8 mouse cellular contexts compared by ENCODE assay signal in the genomic region with DNA sequence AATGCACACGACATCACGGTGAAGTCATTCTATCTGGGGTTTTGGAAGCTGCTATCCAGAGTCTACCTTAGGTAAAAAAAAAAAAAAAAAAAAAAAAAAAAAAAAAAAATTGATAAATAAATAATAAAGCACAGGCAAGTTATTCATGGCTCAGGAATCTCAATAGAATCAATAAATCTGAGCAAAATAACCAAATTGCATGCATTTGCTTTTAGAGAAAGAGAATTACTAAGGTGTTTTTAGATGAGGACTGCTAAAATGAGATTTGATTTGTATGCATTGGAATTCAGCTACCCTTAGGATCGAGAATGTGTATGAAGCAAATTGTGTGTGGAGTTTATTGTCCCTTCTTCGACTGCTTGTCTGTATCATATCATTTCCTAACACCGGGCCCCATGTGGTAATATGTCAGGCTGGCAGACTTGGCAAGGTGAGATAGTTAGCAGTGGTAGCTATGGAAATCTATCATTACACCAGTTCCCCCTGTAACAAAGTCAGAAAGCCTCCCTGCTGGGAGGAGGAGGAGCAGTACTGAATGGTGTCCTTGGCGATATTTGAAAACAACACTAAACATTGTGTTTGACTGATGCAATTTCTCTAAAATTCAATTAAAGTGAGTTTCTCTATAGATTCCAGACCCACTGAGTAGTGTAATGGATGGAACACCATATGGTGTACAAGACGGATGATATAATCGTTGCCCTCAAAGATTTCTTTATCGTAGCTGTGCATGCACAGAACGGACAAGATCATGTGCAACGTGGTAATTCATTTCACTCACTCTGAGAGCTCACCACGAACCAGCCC. TPM values are rescaled to one million over a fixed set of nuclear protein-coding genes. Genes with fewer than 3 reads are reported as not detected.
DNase-seq lines count a peak whose midpoint lies in the region; ATAC-seq and TF ChIP-seq lines count a peak whose summit lies in the region.

No protein-coding gene starts in this region.

- H3K36me3 ChIP-seq in embryonic facial prominence, embryonic 14.5 days (ENCODE audit: control insufficient read depth, insufficient read depth, low read length): no peaks in the 10 kb centered on the region
- no peaks in the 10 kb centered on the region for H3K36me3 ChIP-seq in intestine, postnatal 0 days (ENCODE audit: control insufficient read depth, insufficient read depth)
- no peaks in the 10 kb centered on the region for H3K36me3 ChIP-seq in neural tube, embryonic 12.5 days

- no peak overlapping the region for H3K9ac ChIP-seq in embryonic facial prominence, embryonic 14.5 days (ENCODE audit: low read depth, low read length)
- H3K9ac ChIP-seq in intestine, postnatal 0 days (ENCODE audit: low read depth, low read length): no peak overlapping the region
- no peak overlapping the region for H3K9ac ChIP-seq in neural tube, embryonic 12.5 days

- no peaks in the 10 kb centered on the region for H3K27me3 ChIP-seq in embryonic facial prominence, embryonic 14.5 days (replicated peaks; ENCODE audit: control insufficient read depth, insufficient read depth, low read length)
- H3K27me3 ChIP-seq in intestine, postnatal 0 days (replicated peaks; ENCODE audit: control insufficient read depth, insufficient read depth, low read length): no peaks in the 10 kb centered on the region
- H3K27me3 ChIP-seq in neural tube, embryonic 12.5 days (replicated peaks): no peaks in the 10 kb centered on the region

- no peaks in the 10 kb centered on the region for H3K9me3 ChIP-seq in embryonic facial prominence, embryonic 14.5 days (ENCODE audit: control insufficient read depth, low read length)
- no peaks in the 10 kb centered on the region for H3K9me3 ChIP-seq in intestine, postnatal 0 days (ENCODE audit: control insufficient read depth)
- H3K9me3 ChIP-seq in neural tube, embryonic 12.5 days: no peaks in the 10 kb centered on the region

- peak overlapping the region; percentile 87 for H3K4me3 ChIP-seq in layer of hippocampus, adult 2 months
- peak overlapping the region; percentile 69; the same call in 1 of the 2 replicates for H3K4me3 ChIP-seq in embryonic facial prominence, embryonic 14.5 days (ENCODE audit: low read depth, low read length)
- H3K4me3 ChIP-seq in intestine, postnatal 0 days (ENCODE audit: low read depth, low read length): peak overlapping the region; percentile 74
- H3K4me3 ChIP-seq in neural tube, embryonic 12.5 days: no peak overlapping the region

- TF ChIP-seq CTCF in layer of hippocampus, adult 2 months (conservative IDR thresholded peaks at IDR 0.05): no peak
- no peak for TF ChIP-seq CTCF in intestine, postnatal 0 days (IDR thresholded peaks at IDR 0.05; ENCODE audit: low read depth)

- H3K4me2 ChIP-seq in embryonic facial prominence, embryonic 14.5 days (ENCODE audit: low read depth, low read length): peak overlapping the region; percentile 70
- peak overlapping the region; percentile 91 for H3K4me2 ChIP-seq in intestine, postnatal 0 days (replicated peaks; ENCODE audit: low read depth)
- H3K4me2 ChIP-seq in neural tube, embryonic 12.5 days (replicated peaks): peak overlapping the region; percentile 93

- H3K4me1 ChIP-seq in embryonic facial prominence, embryonic 14.5 days (ENCODE audit: control insufficient read depth, insufficient read depth, low read length): no peaks in the 10 kb centered on the region
- H3K4me1 ChIP-seq in intestine, postnatal 0 days (replicated peaks; ENCODE audit: control insufficient read depth, insufficient read depth, low read length): no peaks in the 10 kb centered on the region
- peaks cover 6% of the 10 kb centered on the region for H3K4me1 ChIP-seq in neural tube, embryonic 12.5 days

- DNase-seq in layer of hippocampus, adult 2 months (ENCODE audit: low spot score in 2 of 2): no peak
- no peak for DNase-seq in layer of hippocampus, postnatal 25 days (ENCODE audit: extremely low spot score in 1 of 2, low spot score in 1 of 2)
- no peak for DNase-seq in embryonic facial prominence, embryonic 14.5 days (ENCODE audit: low spot score)
- DNase-seq in urinary bladder, postnatal 10 days (ENCODE audit: low spot score): no peak
- DNase-seq in adrenal gland, postnatal 14 days: no peak
- DNase-seq in layer of hippocampus, adult 8-10 months (ENCODE audit: low spot score in 2 of 2): no peak

- H3K27ac ChIP-seq in layer of hippocampus, adult 2 months: peak overlapping the region; percentile 97
- H3K27ac ChIP-seq in embryonic facial prominence, embryonic 14.5 days (replicated peaks; ENCODE audit: low read depth, low read length): no peak overlapping the region
- H3K27ac ChIP-seq in intestine, postnatal 0 days (ENCODE audit: low read depth, low read length): no peak overlapping the region
- H3K27ac ChIP-seq in neural tube, embryonic 12.5 days: no peak overlapping the region

- 65% methylated on average over 12 of the region's 12 CpGs for WGBS in embryonic facial prominence, embryonic 14.5 days
- 60% methylated on average over 12 of the region's 12 CpGs for WGBS in intestine, postnatal 0 days
- WGBS in neural tube, embryonic 12.5 days: 67% methylated on average over 12 of the region's 12 CpGs

- 0 out of 2 replicates have a peak, but pooled peaks have one; percentile 1 for ATAC-seq in embryonic facial prominence, embryonic 14.5 days (ENCODE audit: low read depth)
- ATAC-seq in intestine, postnatal 0 days: no peak
- ATAC-seq in neural tube, embryonic 12.5 days (ENCODE audit: low FRiP score, low read depth): no peak

RNA-seq across cellular contexts. Expression of gene Acyp1, which starts 7.2 kb away (rescaled TPM):
- total RNA-seq in layer of hippocampus, adult 2 months (2021): 10 to 100 TPM; 26.9 to 31.7 TPM
- total RNA-seq in layer of hippocampus, postnatal 25 days (2021): 10 to 100 TPM; 34.3 to 37.7 TPM
- polyA plus RNA-seq in embryonic facial prominence, embryonic 14.5 days (2014; fragmentation: Nextera tagmentation; extraction: Ambion mirVana): 39.8 and 49.1 TPM in 2 replicates
- polyA plus RNA-seq in intestine, postnatal 0 days (2015; fragmentation: Nextera tagmentation; extraction: Ambion mirVana): 50.3 and 51.9 TPM in 2 replicates
- 67.1 TPM in 2 replicates for polyA plus RNA-seq in neural tube, embryonic 12.5 days (2016; fragmentation: Nextera tagmentation; extraction: Ambion mirVana)
- 31.5 and 38.3 TPM in 2 replicates for total RNA-seq in adrenal gland, postnatal 14 days (2021)
- total RNA-seq in layer of hippocampus, adult 8-10 months (2022): 10 to 100 TPM; 22.7 to 37.1 (median 30.9) TPM

RNA-seq across cellular contexts. Expression of gene Zc2hc1c, which starts 7.3 kb away (rescaled TPM):
- 1 to 10 TPM; 1.2 to 1.3 TPM for total RNA-seq in layer of hippocampus, adult 2 months (2021)
- total RNA-seq in layer of hippocampus, postnatal 25 days (2021): under 1 TPM; 0.89 TPM
- 1.4 and 1.8 TPM in 2 replicates for polyA plus RNA-seq in embryonic facial prominence, embryonic 14.5 days (2014; fragmentation: Nextera tagmentation; extraction: Ambion mirVana)
- polyA plus RNA-seq in intestine, postnatal 0 days (2015; fragmentation: Nextera tagmentation; extraction: Ambion mirVana): 0.86 and 0.96 TPM in 2 replicates
- polyA plus RNA-seq in neural tube, embryonic 12.5 days (2016; fragmentation: Nextera tagmentation; extraction: Ambion mirVana): 1.1 and 1.2 TPM in 2 replicates
- 0.98 and 1.1 TPM in 2 replicates for total RNA-seq in adrenal gland, postnatal 14 days (2021)
- 1 to 10 TPM; 1.6 to 2.2 (median 1.9) TPM for total RNA-seq in layer of hippocampus, adult 8-10 months (2022)

RNA-seq across cellular contexts. Expression of gene Mlh3, which starts 10.6 kb away (rescaled TPM):
- 10 to 100 TPM; 19.3 to 19.9 TPM for total RNA-seq in layer of hippocampus, adult 2 months (2021)
- 10 to 100 TPM; 17.0 to 17.9 TPM for total RNA-seq in layer of hippocampus, postnatal 25 days (2021)
- polyA plus RNA-seq in embryonic facial prominence, embryonic 14.5 days (2014; fragmentation: Nextera tagmentation; extraction: Ambion mirVana): 8.3 and 9.0 TPM in 2 replicates
- polyA plus RNA-seq in intestine, postnatal 0 days (2015; fragmentation: Nextera tagmentation; extraction: Ambion mirVana): 2.5 and 3.0 TPM in 2 replicates
- 8.3 and 9.0 TPM in 2 replicates for polyA plus RNA-seq in neural tube, embryonic 12.5 days (2016; fragmentation: Nextera tagmentation; extraction: Ambion mirVana)
- total RNA-seq in adrenal gland, postnatal 14 days (2021): 9.3 and 11.3 TPM in 2 replicates
- 10 to 100 TPM; 17.8 to 23.1 (median 20.5) TPM for total RNA-seq in layer of hippocampus, adult 8-10 months (2022)

RNA-seq across cellular contexts. Expression of gene Nek9, which starts 58.1 kb away (rescaled TPM):
- 10 to 100 TPM; 34.2 to 35.5 TPM for total RNA-seq in layer of hippocampus, adult 2 months (2021)
- 10 to 100 TPM; 31.8 to 31.9 TPM for total RNA-seq in layer of hippocampus, postnatal 25 days (2021)
- polyA plus RNA-seq in embryonic facial prominence, embryonic 14.5 days (2014; fragmentation: Nextera tagmentation; extraction: Ambion mirVana): 19.4 and 21.2 TPM in 2 replicates
- 10.2 and 10.3 TPM in 2 replicates for polyA plus RNA-seq in intestine, postnatal 0 days (2015; fragmentation: Nextera tagmentation; extraction: Ambion mirVana)
- 21.3 and 23.7 TPM in 2 replicates for polyA plus RNA-seq in neural tube, embryonic 12.5 days (2016; fragmentation: Nextera tagmentation; extraction: Ambion mirVana)
- total RNA-seq in adrenal gland, postnatal 14 days (2021): 65.7 and 66.2 TPM in 2 replicates
- 10 to 100 TPM; 39.8 to 42.3 (median 41.1) TPM for total RNA-seq in layer of hippocampus, adult 8-10 months (2022)
